Mouse (Mus musculus) midbrain, embryonic 14.5 days (tissue): ENCODE data around the gene Hnrnpk. TPM values are rescaled to one million over a fixed set of nuclear protein-coding genes. Genes with fewer than 3 reads are reported as not detected.

ENCODE experiments used
- ATAC-seq: fragments of 200-750 bp; cut with Nextera tagmentation; 2 replicates; pipeline ENCODE4 v1.8.0; 2017; ENCODE audit warnings: moderate number of reproducible peaks, moderate library complexity; ENCODE audit not compliant: low FRiP score, low TSS enrichment
- DNase-seq: peaks from one replicate; pipeline ENCODE4 v3.0.0-alpha.2; 2015
- H3K27ac ChIP-seq: fragments of 300-500 bp; sonication (generic); replicated peaks from 2 replicates; pipeline ENCODE4 v1.5.1; 2014; ENCODE audit warnings: mild to moderate bottlenecking, low read depth, low read length, moderate library complexity
- H3K27me3 ChIP-seq: fragments of 300-500 bp; sonication (generic); 2 replicates; pipeline ENCODE4 v1.6.1; 2014; ENCODE audit warnings: low read length, control low read depth, mixed read lengths; ENCODE audit not compliant: control insufficient read depth, insufficient read depth
- H3K36me3 ChIP-seq: fragments of 300-500 bp; sonication (generic); 2 replicates; pipeline ENCODE4 v1.6.1; 2014; ENCODE audit warnings: low read length, control low read depth; ENCODE audit not compliant: control insufficient read depth, insufficient read depth
- H3K4me1 ChIP-seq: fragments of 300-500 bp; sonication (generic); 2 replicates; pipeline ENCODE4 v1.6.1; 2014; ENCODE audit warnings: mild to moderate bottlenecking, antibody characterized with exemption, low read length, control low read depth; ENCODE audit not compliant: control insufficient read depth, insufficient read depth
- H3K4me2 ChIP-seq: fragments of 300-500 bp; sonication (generic); 2 replicates; pipeline ENCODE4 v1.6.1; 2014; ENCODE audit warnings: mild to moderate bottlenecking, low read length, moderate library complexity
- H3K4me3 ChIP-seq: fragments of 300-500 bp; sonication (generic); replicated peaks from 2 replicates; pipeline ENCODE4 v1.5.1; 2014; ENCODE audit warnings: low read depth, low read length
- H3K9ac ChIP-seq: fragments of 300-500 bp; sonication (generic); replicated peaks from 2 replicates; pipeline ENCODE4 v1.6.1; 2014; ENCODE audit warnings: mild to moderate bottlenecking, low read length, moderate library complexity
- H3K9me3 ChIP-seq: fragments of 300-500 bp; sonication (generic); 2 replicates; pipeline ENCODE4 v1.6.1; 2016; ENCODE audit warnings: low read length, control low read depth, mixed read lengths; ENCODE audit not compliant: control insufficient read depth
- WGBS: fragments of 180-500 bp; shearing (Covaris S2); extraction: QIAGEN DNeasy Blood & Tissue Kit; methylation state at CpG from one replicate; pipeline ENCODE4 v1.1.7; 2014; 5-methylcytosine and 5-hydroxymethylcytosine counted together
- microRNA counts: library from miRNA; unstranded; fragments of <30 nt; microRNA quantifications from one replicate; lab custom pipeline; 2016
- microRNA-seq: library from miRNA; unstranded; fragments of <30 nt; microRNA quantifications from one replicate; pipeline ENCODE4, GENCODE M21; 2016
- polyA plus RNA-seq: library from polyadenylated mRNA; unstranded; fragments of >200 nt; fragmentation: Nextera tagmentation; extraction: Ambion mirVana; gene quantifications from 2 replicates; pipeline ENCODE4 v1.2.1, GENCODE M21; 2014

Gene Hnrnpk
- polyA plus RNA-seq, 1 experiment from 2014 or later, result 1,754 TPM

- Histone ChIP-seq H3K9me3 (0 out of 2 replicates have a peak, but pooled peaks cover 5% of the 10 kb centered on the region), H3K9ac (no peak overlapping the region), H3K4me3 (no peak overlapping the region), H3K36me3 (no peaks in the 10 kb centered on the region), H3K27ac (no peak overlapping the region), H3K27me3 (no peaks in the 10 kb centered on the region), H3K4me1 (no peaks in the 10 kb centered on the region), H3K4me2 (no peak overlapping the region)
- 85% methylated on average over 8 of the region's 8 CpGs for WGBS
- ATAC-seq, result no peak
- no peak for DNase-seq
Observed at GRCm38 (mm10) chr13:58364353-58365175, 38.6 kb downstream of the Hnrnpk start.

GRCm38 (mm10) chr13:58359304-58359653, 43.9 kb downstream of the Hnrnpk start:
- Histone ChIP-seq H3K4me3 (peak overlapping the region; percentile 64), H3K4me1 (0 out of 2 replicates have a peak, but pooled peaks cover 2% of the 10 kb centered on the region), H3K27ac (peak overlapping the region; percentile 41; the same call in 1 of the 2 replicates), H3K9me3 (0 out of 2 replicates have a peak, but pooled peaks cover 5% of the 10 kb centered on the region), H3K36me3 (no peaks in the 10 kb centered on the region), H3K4me2 (peak overlapping the region; percentile 91), H3K27me3 (no peaks in the 10 kb centered on the region), H3K9ac (peak overlapping the region; percentile 64)
- 6% methylated on average over 7 of the region's 7 CpGs for WGBS
- ATAC-seq, result no peak; the same call in 1 of the 2 replicates
- no peak for DNase-seq

- DNase-seq (peak; percentile 86), ATAC-seq (peak; percentile 93)
- no peaks in the 10 kb centered on the region for H3K36me3 ChIP-seq
- WGBS, result under 1% methylated on average over 85 of the region's 85 CpGs
- peak within 1 kb of the TSS; percentile 64 for H3K9ac ChIP-seq
- H3K4me1 ChIP-seq, result 0 out of 2 replicates have a peak, but pooled peaks cover 2% of the 10 kb centered on the region
- H3K4me2 ChIP-seq, result peak within 1 kb of the TSS; percentile 91
- peak within 1 kb of the TSS; percentile 64 for H3K4me3 ChIP-seq
- H3K27me3 ChIP-seq, result no peaks in the 10 kb centered on the region
- H3K9me3 ChIP-seq, result 0 out of 2 replicates have a peak, but pooled peaks cover 5% of the 10 kb centered on the region
- H3K27ac ChIP-seq, result peak within 1 kb of the TSS; percentile 41; the same call in 1 of the 2 replicates
Observed at GRCm38 (mm10) chr13:58358629-58359303, 44.4 kb downstream of the Hnrnpk start, which contains the start of gene Kif27. Gene Kif27, minus strand, starts transcription at chr13:58359122.

- H3K27me3 ChIP-seq, result no peaks in the 10 kb centered on the region
- H3K4me3 ChIP-seq, result no peak overlapping the region
- no peak for ATAC-seq
- no peak overlapping the region for H3K27ac ChIP-seq
- H3K9me3 ChIP-seq, result no peaks in the 10 kb centered on the region
- no peaks in the 10 kb centered on the region for H3K36me3 ChIP-seq
- H3K4me2 ChIP-seq, result no peak overlapping the region
- no peak for DNase-seq
- H3K4me1 ChIP-seq, result no peaks in the 10 kb centered on the region
- no peak overlapping the region for H3K9ac ChIP-seq
Observed at GRCm38 (mm10) chr13:58352996-58353395, 50.1 kb downstream of the Hnrnpk start.

- H3K4me3 ChIP-seq, result no peak overlapping the region
Observed at GRCm38 (mm10) chr13:58350606-58351005, 52.5 kb downstream of the Hnrnpk start.

GRCm38 (mm10) chr13:58344505-58344904, 58.6 kb downstream of the Hnrnpk start:
- H3K27ac ChIP-seq, result no peak overlapping the region
- H3K4me2 ChIP-seq, result no peak overlapping the region
- no peaks in the 10 kb centered on the region for H3K4me1 ChIP-seq
- no peaks in the 10 kb centered on the region for H3K36me3 ChIP-seq
- H3K4me3 ChIP-seq, result no peak overlapping the region
- H3K9ac ChIP-seq, result no peak overlapping the region
- H3K9me3 ChIP-seq, result no peaks in the 10 kb centered on the region
- no peak for DNase-seq
- no peak for ATAC-seq
- WGBS, result 90% methylated on average over 9 of the region's 9 CpGs
- H3K27me3 ChIP-seq, result no peaks in the 10 kb centered on the region

More at GRCm38 (mm10) chr13:58350606-58351005, 52.5 kb downstream of the Hnrnpk start:
- ATAC-seq, result no peak
- Histone ChIP-seq H3K27ac (no peak overlapping the region), H3K9me3 (no peaks in the 10 kb centered on the region), H3K4me2 (no peak overlapping the region), H3K4me1 (no peaks in the 10 kb centered on the region), H3K36me3 (no peaks in the 10 kb centered on the region), H3K27me3 (no peaks in the 10 kb centered on the region), H3K9ac (no peak overlapping the region)
- DNase-seq, result no peak
- 70% methylated on average over 4 of the region's 4 CpGs for WGBS

MicroRNAs encoded within 50 kb of the gene (microRNA counts, 519-probe panel; counts per million panel counts)
- 5,176 counts per million, percentile 55 among the panel's probes with 10 or more counts for microRNA mmu-miR-7a (lab: Ali Mortazavi, UCI)

Small RNAs within 50 kb of the gene (microRNA-seq; reads per million reads assigned to microRNA genes)
- gene Mir7-1, result 720 reads per million, percentile 78 among the genes with 10 or more reads in this experiment

Other genes starting within 250 kb of the Hnrnpk start
- 59.7 TPM in 2 replicates for gene Idnk, start 245.7 kb downstream of the Hnrnpk start, polyA plus RNA-seq
- gene Ubqln1, start 187.7 kb downstream of the Hnrnpk start, polyA plus RNA-seq, result 100 and 112 TPM in 2 replicates
- gene Gkap1, start 127.6 kb downstream of the Hnrnpk start, polyA plus RNA-seq, result 25.2 TPM in 2 replicates
- gene Kif27, start 44.2 kb downstream of the Hnrnpk start, polyA plus RNA-seq, result 1.3 and 2.3 TPM in 2 replicates
- 21.0 and 22.9 TPM in 2 replicates for gene 2210016F16Rik, start 18.1 kb downstream of the Hnrnpk start, polyA plus RNA-seq
- gene Rmi1, start 1.1 kb downstream of the Hnrnpk start, polyA plus RNA-seq, result 24.6 and 26.0 TPM in 2 replicates
- gene Slc28a3, start 207.5 kb upstream of the Hnrnpk start, polyA plus RNA-seq, result not detected in 2 replicates